Mouse (Mus musculus) bone marrow macrophage, adult 2 months (primary cell): ENCODE data around the gene 4930432K21Rik.

Experiments
- CTCF ChIP-seq: IDR thresholded peaks from 2 replicates; pipeline ENCODE4 v1.5.1; 2012; ENCODE audit warnings: low read depth, mild to moderate bottlenecking, low read length, moderate library complexity
- POLR2A ChIP-seq: IDR thresholded peaks from 2 replicates; pipeline ENCODE4 v1.6.1; 2012; ENCODE audit warnings: mild to moderate bottlenecking, low read depth, low read length, borderline replicate concordance

GRCm38 (mm10) chr8:84208381-84209380 is 60.9 kb downstream of the 4930432K21Rik start:
- TF ChIP-seq CTCF (no peak), POLR2A (no peak)
